Mouse (Mus musculus): ENCODE results near the gene Nphs1.
"Not testable (repeated sequence)": the region's sequence is repeated elsewhere in the genome, so short reads cannot be mapped to it uniquely, and the experiment has no call there.

DNA sequence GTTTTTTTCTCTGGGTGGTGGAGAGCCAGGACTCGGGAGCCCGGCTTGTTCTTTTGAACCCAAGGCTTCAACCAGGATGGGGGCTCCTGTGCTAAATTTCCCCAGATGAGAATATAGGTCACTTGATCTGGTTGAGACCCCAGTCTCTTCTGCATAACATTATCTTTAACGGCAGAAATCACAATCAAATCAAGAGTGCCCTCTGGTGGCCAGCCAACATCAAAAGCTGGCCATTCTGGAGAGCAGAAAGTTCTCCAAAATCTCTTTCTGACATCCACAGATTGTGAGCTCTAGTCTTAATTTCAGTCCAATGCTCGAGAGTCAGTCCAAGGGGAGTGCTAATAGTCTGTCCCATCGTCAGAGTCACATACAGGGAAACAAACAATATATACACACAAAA, 43.0 kb downstream of the Nphs1 start:
- TF ChIP-seq POLR2A (IDR thresholded peaks at IDR 0.05; ENCODE audit: low read depth, low read length); CTCF (IDR thresholded peaks at IDR 0.05; ENCODE audit: borderline replicate concordance, insufficient read depth, low read length): not testable (repeated sequence)

Data from embryonic fibroblast, embryonic 13.5 days (primary cell).